Mouse (Mus musculus) gastrocnemius, adult 18-20 months (tissue): Measurements from ENCODE around the gene Etfbkmt. TPM values are rescaled to one million over a fixed set of nuclear protein-coding genes. Genes with fewer than 3 reads are reported as not detected.
"Not testable (repeated sequence)": the region's sequence is repeated elsewhere in the genome, so short reads cannot be mapped to it uniquely, and the experiment has no call there.

ENCODE experiments used
- DNase-seq: peaks from one replicate; pipeline ENCODE4 v3.0.0; 2021; ENCODE audit warnings: low spot score
- long read RNA-seq, 2 experiments: library from polyadenylated mRNA; stranded (forward); transcript quantifications; one replicate each; pipeline ENCODE4 v2.0.0; 2021
- total RNA-seq, 2 experiments: library from RNA; stranded (reverse); gene quantifications; 2 replicates each; pipeline ENCODE4 v1.2.3; 2021

Gene Etfbkmt
- 10 to 100 TPM in 1 of 2 experiments, 1 to 10 TPM in 1; 9.5 to 13.0 TPM for total RNA-seq
- long read RNA-seq, experiment 1, partial matches to known transcripts = 0 of 5 reads
- long read RNA-seq, experiment 1, other reads (novel, unspliced or antisense) = 0 of 5 reads
- long read RNA-seq, experiment 2, partial matches to known transcripts = 0 of 5 reads
- long read RNA-seq, experiment 2, other reads (novel, unspliced or antisense) = 1 of 5 reads

- DNase-seq = no peak
These were observed at the start of gene Etfbkmt for GRCm38 (mm10) chr6:149139471-149139870. TSS of gene Etfbkmt (plus strand) at chr6:149139849.

GRCm38 (mm10) chr6:149092406-149092805 is 47.2 kb upstream of the Etfbkmt start:
- DNase-seq = no peak

GRCm38 (mm10) chr6:149093465-149093864 is 46.2 kb upstream of the Etfbkmt start:
- DNase-seq = no peak

GRCm38 (mm10) chr6:149094555-149094954 is 45.1 kb upstream of the Etfbkmt start:
- no peak for DNase-seq

- DNase-seq = no peak
These were observed 44.3 kb upstream of the Etfbkmt start for GRCm38 (mm10) chr6:149095389-149095788.

GRCm38 (mm10) chr6:149096233-149096632 is 43.4 kb upstream of the Etfbkmt start:
- no peak for DNase-seq

GRCm38 (mm10) chr6:149097276-149097675 is 42.4 kb upstream of the Etfbkmt start:
- DNase-seq = no peak

- no peak for DNase-seq
These were observed 40.7 kb upstream of the Etfbkmt start for GRCm38 (mm10) chr6:149098993-149099392.

GRCm38 (mm10) chr6:149100174-149101075 is 39.2 kb upstream of the Etfbkmt start:
- peak; percentile 43 for DNase-seq

- peak; percentile 72 for DNase-seq
These were observed 38.3 kb upstream of the Etfbkmt start, which contains the start of gene Dennd5b for GRCm38 (mm10) chr6:149101076-149101942. TSS of gene Dennd5b (minus strand) at chr6:149101680.

GRCm38 (mm10) chr6:149101943-149102243 is 37.8 kb upstream of the Etfbkmt start:
- no peak for DNase-seq

- DNase-seq = no peak
These were observed 36.2 kb upstream of the Etfbkmt start for GRCm38 (mm10) chr6:149103451-149103850.

GRCm38 (mm10) chr6:149107615-149108014 is 32.0 kb upstream of the Etfbkmt start:
- DNase-seq = no peak

- DNase-seq = no peak
These were observed 30.7 kb upstream of the Etfbkmt start for GRCm38 (mm10) chr6:149108909-149109308.

- DNase-seq = no peak
These were observed 22.7 kb upstream of the Etfbkmt start for GRCm38 (mm10) chr6:149116992-149117391.

- DNase-seq = peak; percentile 53
These were observed 20.7 kb upstream of the Etfbkmt start for GRCm38 (mm10) chr6:149118935-149119334.

- peak; percentile 82 for DNase-seq
These were observed 19.8 kb upstream of the Etfbkmt start for GRCm38 (mm10) chr6:149119853-149120252.

GRCm38 (mm10) chr6:149123042-149123441 is 16.6 kb upstream of the Etfbkmt start:
- no peak for DNase-seq

GRCm38 (mm10) chr6:149126675-149127074 is 13.0 kb upstream of the Etfbkmt start:
- DNase-seq = peak; percentile 44

- not testable (repeated sequence) for DNase-seq
These were observed 9.8 kb upstream of the Etfbkmt start, which contains the start of gene Gm10203 for GRCm38 (mm10) chr6:149129870-149130269. TSS of gene Gm10203 (plus strand) at chr6:149130170.

- no peak for DNase-seq
These were observed 8.5 kb upstream of the Etfbkmt start for GRCm38 (mm10) chr6:149131111-149131510.
